Mouse (Mus musculus): ENCODE measurements around the gene Dock10. TPM values are rescaled to one million over a fixed set of nuclear protein-coding genes. Genes with fewer than 3 reads are reported as not detected.

Gene Dock10
- total RNA-seq (2021) = 10 to 100 TPM; 22.5 to 28.2 TPM
- long read RNA-seq, experiment 1, partial matches to known transcripts = 2 of 12 reads
- long read RNA-seq, experiment 1, other reads (novel, unspliced or antisense) = 10 of 12 reads
- long read RNA-seq, experiment 2, full-length matches to known transcripts = 3 of 12 reads
- long read RNA-seq, experiment 2, partial matches to known transcripts = 3 of 12 reads
- long read RNA-seq, experiment 2, other reads (novel, unspliced or antisense) = 6 of 12 reads

DNA sequence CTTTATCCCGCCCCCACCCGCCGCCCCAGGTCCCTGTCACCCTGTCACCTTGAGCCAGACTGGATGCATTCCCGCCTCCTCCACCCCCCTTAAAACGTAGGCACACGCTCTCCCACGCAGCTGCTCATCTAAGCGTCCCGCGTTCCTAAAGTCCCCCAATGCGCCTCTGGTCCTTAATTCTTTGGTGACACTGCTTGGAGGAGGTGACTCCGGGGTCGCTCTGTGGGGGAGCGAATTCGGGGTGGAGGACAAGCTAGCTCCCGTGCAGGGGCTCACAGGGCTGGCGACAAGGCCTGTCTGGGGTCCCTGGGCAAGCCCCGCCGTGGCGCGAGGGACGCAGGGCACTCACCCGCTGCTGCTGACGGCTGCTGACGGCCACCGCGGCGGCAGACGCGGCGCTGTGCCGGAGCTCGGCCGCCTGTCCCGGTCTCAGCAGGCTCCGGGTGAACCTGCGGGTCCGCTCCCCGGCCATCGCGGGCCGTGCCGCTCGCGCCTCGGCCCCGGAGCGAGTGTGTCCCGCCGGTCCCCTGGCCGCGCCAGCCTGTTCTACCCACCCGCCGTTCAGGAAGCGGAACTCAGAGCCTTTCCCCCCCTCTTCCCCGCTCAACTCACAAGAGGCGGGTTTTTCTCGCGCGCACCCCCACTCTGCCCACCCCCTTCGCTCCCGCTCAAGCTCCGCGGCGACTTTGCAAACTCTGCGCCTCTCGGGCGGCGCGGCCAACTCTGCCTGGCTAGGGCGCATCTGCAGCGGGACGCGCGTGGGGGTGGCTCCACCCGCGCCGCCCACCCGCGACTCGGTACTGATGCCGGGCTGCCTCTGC, at the start of gene Dock10:
TSS of gene Dock10 (minus strand) at position 551 of the 821 bp plus-strand sequence.
- no peak for TF ChIP-seq CTCF (IDR thresholded peaks at IDR 0.05)
- H3K27ac ChIP-seq = peak within 1 kb of the TSS; percentile 47
- intact Hi-C loops (cut with DNase I) = no loop called here
- peak within 1 kb of the TSS; percentile 61 for H3K4me3 ChIP-seq
- peak; percentile 69 to 73 for DNase-seq (ENCODE audit: extremely low spot score in 1 of 2, low spot score in 2 of 2)

DNA sequence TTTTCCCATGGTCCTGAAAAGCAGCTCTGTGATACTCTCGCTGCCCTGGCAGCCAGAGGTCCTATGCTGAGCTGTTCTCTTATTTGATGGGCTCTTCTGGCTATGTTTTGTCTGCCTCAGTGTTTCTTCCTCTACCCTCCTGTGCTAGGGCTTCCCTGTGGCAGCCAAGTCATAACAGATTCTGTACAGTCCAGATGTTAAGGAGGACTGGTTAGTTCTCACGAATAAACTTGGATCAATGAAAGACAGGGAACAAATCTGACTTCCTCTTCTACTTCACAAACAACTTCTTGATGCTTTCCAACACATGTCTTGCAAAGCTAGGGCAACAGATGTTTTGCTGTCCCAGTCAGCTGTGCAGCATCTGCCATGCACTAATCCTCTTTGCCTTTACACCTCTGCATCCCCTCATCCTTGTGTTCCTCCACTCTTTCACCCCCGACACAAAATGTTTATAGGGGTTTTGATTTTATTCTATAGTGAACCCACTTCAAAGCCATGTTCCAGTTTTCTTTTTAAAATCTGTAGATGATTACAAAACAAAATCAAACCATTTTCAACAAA, 48.6 kb upstream of the Dock10 start:
- TF ChIP-seq CTCF (IDR thresholded peaks at IDR 0.05) = no peak
- DNase-seq (ENCODE audit: extremely low spot score in 1 of 2, low spot score in 2 of 2) = no peak
- intact Hi-C loops (cut with DNase I) = no loop called here
- H3K4me3 ChIP-seq = no peak overlapping the region
- no peak overlapping the region for H3K27ac ChIP-seq

DNA sequence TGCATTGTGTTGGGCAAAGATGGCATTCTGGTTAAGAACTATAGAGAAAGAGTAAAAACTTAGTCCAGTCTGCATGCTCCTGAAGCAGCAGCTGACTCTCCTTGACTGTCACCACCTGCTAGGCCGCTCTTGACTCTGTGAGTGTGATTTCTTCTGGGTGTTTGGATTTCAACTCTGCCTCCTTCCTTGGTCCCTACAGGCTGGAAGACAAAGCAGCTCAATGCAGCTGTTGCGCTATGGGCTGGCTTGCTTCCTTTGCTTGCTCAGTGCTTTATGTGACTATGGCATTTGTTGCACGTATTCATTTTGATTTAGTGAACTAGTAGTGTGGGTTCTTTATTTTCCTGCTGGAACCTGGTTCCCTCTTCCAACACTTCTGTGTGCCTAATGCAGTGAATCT, 43.7 kb upstream of the Dock10 start:
- TF ChIP-seq CTCF (IDR thresholded peaks at IDR 0.05) = no peak
- Histone ChIP-seq H3K27ac (peak overlapping the region; percentile 28; the same call in 1 of the 2 replicates), H3K4me3 (no peak overlapping the region)
- DNase-seq (ENCODE audit: extremely low spot score in 1 of 2, low spot score in 2 of 2) = no peak
- intact Hi-C loops (cut with DNase I) = no loop called here

DNA sequence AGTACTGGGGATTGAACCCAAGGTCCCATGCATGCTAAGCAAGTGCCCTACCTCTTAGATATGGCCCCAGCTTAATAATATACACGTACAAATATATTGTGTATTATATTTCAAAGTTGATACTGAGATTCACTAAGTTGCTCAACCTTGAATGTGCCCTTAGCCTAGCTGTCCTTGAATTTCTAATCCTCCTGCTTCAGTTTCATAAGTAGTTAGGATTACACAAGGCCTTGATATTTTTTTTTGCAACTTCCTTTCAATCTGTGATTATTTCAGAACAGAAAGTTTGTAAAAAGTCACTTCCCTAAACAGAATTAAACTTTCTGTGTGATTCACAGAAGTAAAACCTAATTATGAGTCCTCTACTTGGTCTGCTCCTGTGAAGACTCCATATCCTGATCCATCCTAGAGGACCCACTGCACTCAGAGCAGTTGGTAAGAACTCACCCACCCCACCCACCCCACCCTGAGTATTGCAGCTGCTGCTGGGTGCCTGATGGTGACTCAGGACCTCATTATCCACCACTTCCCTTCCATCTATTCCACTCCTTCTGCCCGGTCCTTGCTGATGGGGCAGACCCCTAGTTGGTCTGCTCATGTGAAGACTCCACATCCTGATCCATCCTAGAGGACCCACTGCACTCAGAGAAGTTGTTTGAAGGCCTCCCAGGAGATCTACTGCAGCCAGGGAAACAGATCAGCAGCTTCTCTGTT, 26.9 kb upstream of the Dock10 start:
- no peak for TF ChIP-seq CTCF (IDR thresholded peaks at IDR 0.05)
- DNase-seq (ENCODE audit: extremely low spot score in 1 of 2, low spot score in 2 of 2) = no peak
- intact Hi-C loops (cut with DNase I) = no loop called here
- no peak overlapping the region for H3K4me3 ChIP-seq
- no peak overlapping the region for H3K27ac ChIP-seq

DNA sequence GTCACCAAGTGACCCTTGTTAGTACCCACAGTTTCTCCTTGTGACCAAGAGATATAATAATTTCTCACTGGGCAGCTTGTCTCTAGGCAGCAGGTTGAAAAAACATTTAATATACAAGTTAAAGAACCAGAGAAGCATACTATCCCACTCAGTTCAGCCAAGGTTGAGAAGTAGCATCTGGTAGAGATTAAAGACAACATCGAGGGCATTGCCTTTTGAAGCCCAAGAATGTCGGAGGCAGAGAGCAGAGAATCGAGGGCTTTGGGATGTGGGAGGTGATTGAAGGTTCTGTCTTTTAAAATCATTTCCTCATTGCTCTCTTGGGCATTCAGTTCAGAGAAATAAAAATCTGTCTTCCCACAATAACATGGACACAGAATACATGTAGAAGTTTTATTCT, 25.8 kb upstream of the Dock10 start:
- intact Hi-C loops (cut with DNase I) = no loop called here
- H3K27ac ChIP-seq = no peak overlapping the region
- no peak for TF ChIP-seq CTCF (IDR thresholded peaks at IDR 0.05)
- H3K4me3 ChIP-seq = no peak overlapping the region
- no peak for DNase-seq (ENCODE audit: extremely low spot score in 1 of 2, low spot score in 2 of 2)

DNA sequence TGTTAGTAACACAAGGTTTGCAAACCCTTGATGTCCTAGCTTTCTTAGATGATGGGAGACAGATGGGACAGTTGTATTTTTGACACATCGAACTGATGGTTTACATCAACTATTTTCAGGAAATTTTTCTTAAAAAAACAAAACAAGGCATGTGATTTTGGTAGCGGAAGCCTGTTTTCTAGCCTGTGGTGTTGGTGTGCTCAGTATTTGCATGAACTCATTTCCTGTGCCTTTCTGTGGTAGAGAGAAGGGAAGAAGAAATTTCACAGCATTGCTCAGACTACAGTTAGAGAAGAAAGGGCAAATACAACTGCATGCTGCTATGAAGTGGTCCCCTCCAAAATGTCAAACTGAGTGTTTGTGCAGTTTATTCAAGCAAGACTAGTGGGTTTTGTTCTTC, 7.2 kb upstream of the Dock10 start:
- no peak for DNase-seq (ENCODE audit: extremely low spot score in 1 of 2, low spot score in 2 of 2)
- intact Hi-C loops (cut with DNase I) = no loop called here

DNA sequence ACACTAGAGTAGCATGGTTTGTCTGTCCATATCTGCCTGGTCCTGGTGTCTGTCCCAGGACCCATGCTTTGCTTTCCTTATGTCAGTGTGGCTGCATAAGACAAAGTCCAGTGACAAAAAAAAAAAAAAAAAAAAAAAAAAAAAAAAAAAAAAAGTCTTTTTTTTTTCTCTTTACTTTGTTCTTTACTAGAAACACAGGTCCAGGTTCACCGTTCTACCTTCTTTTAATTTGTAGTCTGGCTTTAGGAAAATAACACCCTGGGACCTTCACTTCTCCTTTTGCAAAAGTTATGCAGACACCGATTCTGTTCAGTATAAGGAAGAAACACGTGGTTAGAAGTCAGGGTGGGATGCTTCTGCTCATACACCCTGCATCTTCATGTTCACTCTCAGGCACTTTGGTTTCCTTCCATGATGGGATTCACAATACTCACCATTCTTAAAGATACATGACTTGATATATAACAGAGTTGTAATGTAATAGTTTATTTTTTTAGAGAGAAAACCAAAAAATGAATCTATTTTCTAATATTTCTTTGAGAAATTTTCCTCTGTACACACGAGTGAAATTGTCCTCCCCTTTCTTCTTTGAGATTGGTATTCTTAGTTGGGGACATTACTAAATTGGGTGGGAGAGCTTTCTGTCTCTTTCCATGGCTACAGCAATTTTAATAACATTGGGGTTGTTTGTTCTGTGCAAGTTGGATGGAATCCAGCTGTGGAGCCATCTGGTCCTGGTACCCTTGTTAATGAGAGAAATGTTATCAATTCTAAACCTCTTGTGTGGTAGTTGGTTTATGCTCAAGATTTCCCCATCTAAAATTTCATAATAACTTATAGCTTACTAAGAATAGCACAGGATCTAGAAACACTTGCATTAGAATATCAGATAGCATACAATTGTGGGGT, 5.0 kb upstream of the Dock10 start:
- DNase-seq (ENCODE audit: extremely low spot score in 1 of 2, low spot score in 2 of 2) = no peak
- Histone ChIP-seq H3K4me3 (no peak overlapping the region), H3K27ac (no peak overlapping the region)
- intact Hi-C loops (cut with DNase I) = no loop called here
- no peak for TF ChIP-seq CTCF (IDR thresholded peaks at IDR 0.05)

More for the DNA sequence above, 7.2 kb upstream of the Dock10 start:
- H3K4me3 ChIP-seq = no peak overlapping the region
- no peak for TF ChIP-seq CTCF (IDR thresholded peaks at IDR 0.05)
- no peak overlapping the region for H3K27ac ChIP-seq

DNA sequence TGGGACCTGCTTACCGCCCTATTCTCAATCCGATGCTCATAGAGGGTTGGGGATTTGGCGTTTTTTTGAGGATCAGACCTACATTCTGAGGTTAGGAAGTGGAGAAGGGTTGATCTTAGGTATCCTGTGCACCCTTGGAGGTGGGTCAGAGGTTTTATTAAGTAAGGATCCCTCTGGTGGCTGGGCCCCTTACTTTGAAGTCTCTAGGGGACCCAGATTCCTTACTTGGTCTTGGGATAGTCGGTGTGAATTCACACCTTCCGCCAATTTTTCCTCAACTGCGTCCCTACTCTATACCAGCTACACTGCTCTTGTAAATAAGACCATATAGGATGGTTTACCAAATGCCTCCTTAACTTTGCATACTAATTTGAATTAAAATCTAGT, 464 bp upstream of the Dock10 start:
- peak overlapping the region; percentile 47; the same call in 1 of the 2 replicates for H3K27ac ChIP-seq
- intact Hi-C loops (cut with DNase I) = no loop called here
- no peak for DNase-seq (ENCODE audit: extremely low spot score in 1 of 2, low spot score in 2 of 2)

DNA sequence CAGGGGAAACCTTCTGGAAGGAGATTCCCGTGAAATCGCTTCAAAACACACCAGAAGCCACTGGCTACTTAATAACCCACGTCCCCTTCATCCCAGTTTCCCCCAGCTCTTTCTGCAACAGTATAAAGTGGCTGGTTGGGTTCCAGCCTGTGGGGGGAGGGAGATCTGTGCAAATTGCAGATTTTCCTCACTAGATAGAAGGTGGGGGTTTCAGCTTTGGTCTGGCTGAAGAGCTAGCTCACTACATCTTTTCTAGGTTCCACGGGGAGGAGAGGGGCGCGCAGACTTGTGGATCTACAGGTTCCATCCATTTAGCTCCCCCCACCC, 714 bp downstream of the Dock10 start:
- intact Hi-C loops (cut with DNase I) = no loop called here
- Histone ChIP-seq H3K4me3 (peak overlapping the region; percentile 61), H3K27ac (0 out of 2 replicates have a peak overlapping the region, but pooled peaks have one; percentile 36)
- no peak for TF ChIP-seq CTCF (IDR thresholded peaks at IDR 0.05)
- peak in 1 of 2 experiments; percentile 18 for DNase-seq (ENCODE audit: extremely low spot score in 1 of 2, low spot score in 2 of 2)

More for the DNA sequence above, 464 bp upstream of the Dock10 start:
- H3K4me3 ChIP-seq = peak overlapping the region; percentile 61
- TF ChIP-seq CTCF (IDR thresholded peaks at IDR 0.05) = no peak

DNA sequence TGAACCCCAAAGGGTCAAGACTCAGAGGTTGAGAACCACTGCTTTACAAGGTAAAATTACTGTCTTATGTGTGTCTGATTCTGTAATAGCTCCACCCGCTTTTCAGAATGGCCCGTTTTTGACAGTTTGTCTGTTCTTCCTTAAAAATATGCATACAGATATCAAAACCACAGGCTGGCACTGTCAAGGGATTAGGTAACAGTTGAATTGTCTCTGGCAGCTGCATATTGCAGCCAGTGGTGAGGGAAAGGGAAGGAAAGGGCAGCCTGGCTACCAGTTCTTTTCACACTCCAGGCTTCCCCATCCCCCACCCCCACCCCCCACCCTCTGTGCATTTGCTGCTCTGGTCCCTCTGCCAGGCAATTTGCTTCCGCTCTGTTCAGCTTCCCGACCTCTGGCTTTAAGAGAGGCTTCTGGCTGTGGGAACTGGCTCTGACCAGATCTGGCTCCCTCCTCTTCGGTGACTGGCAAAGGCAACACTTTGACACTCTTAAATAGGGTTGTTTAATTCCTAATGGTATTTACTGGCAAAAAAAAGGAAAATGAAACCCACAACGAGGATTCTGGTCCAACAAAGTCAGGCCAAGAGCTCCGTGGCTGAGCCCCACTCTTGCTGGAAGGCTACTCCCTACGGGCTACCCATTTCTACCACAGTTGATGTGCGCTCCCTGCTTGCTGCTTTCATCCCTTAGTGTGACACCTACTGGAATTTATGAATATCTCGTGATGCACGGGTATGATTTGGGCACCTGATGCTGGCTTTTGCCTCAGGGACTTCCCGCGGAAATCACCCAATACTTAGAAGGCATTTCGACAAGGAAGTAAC, 1.3 kb downstream of the Dock10 start:
- Histone ChIP-seq H3K4me3 (peak overlapping the region; percentile 61), H3K27ac (0 out of 2 replicates have a peak overlapping the region, but pooled peaks have one; percentile 36)
- DNase-seq (ENCODE audit: extremely low spot score in 1 of 2, low spot score in 2 of 2) = peak; percentile 17 to 33
- intact Hi-C loops (cut with DNase I) = no loop called here
- TF ChIP-seq CTCF (IDR thresholded peaks at IDR 0.05) = no peak; the same call in 1 of the 2 replicates
